Mouse (Mus musculus) spleen, adult 2 months (tissue): ENCODE data around the gene Scap.

ENCODE experiments used
- CTCF ChIP-seq: fragments of 200-500 bp; IDR thresholded peaks from 2 replicates; pipeline ENCODE4 v1.5.1; 2011; ENCODE audit warnings: mild to moderate bottlenecking, inconsistent platforms; ENCODE audit not compliant: insufficient read depth, insufficient read length, insufficient replicate concordance; ENCODE audit errors: extremely low read depth
- POLR2A ChIP-seq: fragments of 200-500 bp; IDR thresholded peaks from 2 replicates; pipeline ENCODE4 v1.6.1; 2011; ENCODE audit warnings: low read depth, low read length, inconsistent platforms

GRCm38 (mm10) chr9:110293254-110293718, 39.8 kb upstream of the Scap start:
- no peak for TF ChIP-seq CTCF
- TF ChIP-seq POLR2A, result no peak
